Mouse (Mus musculus) right cerebral cortex, adult 18-20 months (tissue): ENCODE measurements around the gene Ccnb3.
"Not testable (repeated sequence)": the region's sequence is repeated elsewhere in the genome, so short reads cannot be mapped to it uniquely, and the experiment has no call there.

Experiments used
- DNase-seq: peaks from one replicate; pipeline ENCODE4 v3.0.0; 2022; ENCODE audit warnings: mixed read lengths

Gene Ccnb3

GRCm38 (mm10) chrX:7041519-7041918, at the start of gene Ccnb3:
Ccnb3 (minus strand) TSS chrX:7041619.
- no peak for DNase-seq

DNA sequence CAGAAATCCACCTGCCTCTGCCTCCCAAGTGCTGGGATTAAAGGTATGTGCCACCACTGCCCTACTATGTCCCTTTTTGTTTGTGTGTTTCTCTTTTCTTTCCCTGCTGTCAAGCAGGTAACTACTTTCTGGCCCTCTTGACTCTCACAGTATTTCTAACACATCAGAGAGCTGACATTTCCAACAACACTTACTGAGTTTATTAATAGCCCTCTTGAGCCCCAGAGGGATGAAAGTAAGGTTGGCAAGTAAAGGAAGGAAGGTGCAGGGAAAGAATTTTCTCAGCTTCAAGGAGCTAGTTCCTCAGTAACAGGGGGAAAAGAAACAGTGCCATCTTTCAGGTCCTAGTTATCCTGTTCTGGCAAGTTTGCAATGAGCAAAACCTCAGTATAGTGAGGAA, 48.9 kb upstream of the Ccnb3 start:
- no peak for DNase-seq

DNA sequence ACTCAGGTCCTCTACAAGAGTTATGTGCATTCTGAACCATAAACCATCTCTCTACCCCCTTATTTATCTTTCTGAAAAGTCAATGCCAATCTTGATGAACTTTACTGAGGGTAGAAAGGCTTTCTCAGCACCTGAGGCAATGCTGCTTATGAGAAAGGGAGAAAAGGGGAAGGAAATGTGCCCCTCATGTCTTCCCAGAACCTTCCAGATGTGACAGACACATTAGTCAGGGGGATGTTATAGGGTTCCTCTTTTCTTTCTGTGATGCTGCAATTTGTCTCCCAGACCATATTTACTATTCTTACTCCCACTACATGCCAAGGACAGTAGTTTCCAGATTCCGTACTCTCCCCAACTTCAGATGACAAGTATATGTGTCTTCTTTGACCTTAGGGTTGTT, 44.5 kb upstream of the Ccnb3 start:
- DNase-seq = no peak

- no peak for DNase-seq
These were observed 38.5 kb upstream of the Ccnb3 start for GRCm38 (mm10) chrX:7079820-7080429.

DNA sequence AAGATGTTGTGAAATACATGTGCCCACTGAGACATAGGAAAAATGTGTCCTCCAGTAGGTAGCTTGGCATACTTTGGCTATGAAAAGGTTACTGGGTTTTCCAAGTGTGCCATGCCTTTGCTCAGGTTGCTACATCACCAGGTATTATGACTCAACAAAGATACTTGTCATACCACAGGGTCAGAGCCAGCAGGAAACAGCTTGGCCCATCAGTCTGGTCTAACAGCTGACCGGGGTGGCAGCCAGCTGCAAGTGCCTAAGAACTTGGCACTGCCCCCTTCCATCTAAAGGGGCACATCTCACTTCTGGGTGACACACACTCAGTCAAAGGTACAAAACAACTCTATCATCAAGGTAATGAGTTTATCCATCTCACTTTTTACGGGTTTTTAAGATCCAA, 26.6 kb upstream of the Ccnb3 start:
- DNase-seq = no peak

GRCm38 (mm10) chrX:7067219-7067618, 25.8 kb upstream of the Ccnb3 start, which contains the start of gene Akap4:
Akap4 (plus strand) TSS chrX:7067519.
- DNase-seq = no peak

DNA sequence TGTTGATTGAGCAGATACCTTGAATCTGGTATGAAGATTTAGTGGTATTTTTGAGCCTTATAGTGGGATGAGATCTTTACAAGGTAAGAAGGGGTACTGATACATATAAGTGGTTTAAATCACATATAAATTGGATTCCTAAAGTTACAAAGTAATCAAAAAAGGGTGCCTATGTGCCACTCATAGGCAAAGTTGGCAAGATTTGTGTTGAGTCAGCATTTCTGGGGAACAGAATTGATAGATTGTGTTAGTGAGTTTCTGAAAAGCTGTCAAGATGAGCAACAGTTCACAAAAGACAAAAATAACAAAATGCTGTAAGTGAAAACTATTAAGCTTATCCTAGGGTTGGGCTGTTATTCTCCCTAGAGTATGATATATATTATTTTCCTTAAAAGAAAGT, 22.7 kb upstream of the Ccnb3 start:
- no peak for DNase-seq

DNA sequence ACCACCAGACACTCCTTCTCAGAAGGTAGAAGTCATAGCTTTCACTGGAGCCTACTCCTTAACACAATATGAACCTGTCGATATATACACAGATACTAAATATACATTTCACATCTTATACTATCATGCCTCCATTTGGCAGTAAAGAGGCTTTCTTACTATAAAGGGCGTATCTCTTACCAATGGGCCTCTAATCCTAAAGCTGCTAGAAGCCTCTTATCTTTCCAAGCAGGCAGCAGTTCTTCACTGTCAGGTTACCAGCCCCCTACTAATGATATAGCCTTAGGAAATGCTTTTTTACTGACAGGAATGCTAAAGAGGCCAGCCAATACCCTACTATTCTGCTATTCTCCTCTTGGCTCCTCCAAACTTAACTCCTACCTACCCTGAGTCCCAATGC, 16.2 kb upstream of the Ccnb3 start:
- no peak for DNase-seq

GRCm38 (mm10) chrX:7057056-7057455, 15.6 kb upstream of the Ccnb3 start:
- DNase-seq = no peak

GRCm38 (mm10) chrX:6983916-6984315, 57.5 kb downstream of the Ccnb3 start:
- DNase-seq = not testable (repeated sequence)

GRCm38 (mm10) chrX:6971956-6972355, 69.5 kb downstream of the Ccnb3 start:
- no peak for DNase-seq

- DNase-seq = no peak
These were observed 72.8 kb downstream of the Ccnb3 start for GRCm38 (mm10) chrX:6968598-6968997.
